Mouse (Mus musculus) cortical plate, adult 2 months (tissue): ENCODE results near the gene Pgls. TPM values are rescaled to one million over a fixed set of nuclear protein-coding genes. Genes with fewer than 3 reads are reported as not detected.

Experiments used
- H3K27ac ChIP-seq: fragments of 200-500 bp; 2 replicates; pipeline ENCODE4 v1.5.1; 2012; ENCODE audit warnings: low read length, control low read depth, inconsistent platforms; ENCODE audit not compliant: insufficient read depth
- H3K4me1 ChIP-seq: fragments of 200-500 bp; 2 replicates; pipeline ENCODE4 v1.6.1; 2011; ENCODE audit warnings: low read length; ENCODE audit not compliant: control insufficient read depth, insufficient read depth
- H3K4me3 ChIP-seq: fragments of 200-500 bp; 2 replicates; pipeline ENCODE4 v1.5.1; 2011; ENCODE audit warnings: mild to moderate bottlenecking, low read length, control low read depth; ENCODE audit not compliant: insufficient read depth
- CTCF ChIP-seq: fragments of 200-500 bp; IDR thresholded peaks from 2 replicates; pipeline ENCODE4 v1.5.1; 2011; ENCODE audit warnings: mild to moderate bottlenecking, control low read depth, low read length; ENCODE audit not compliant: insufficient read depth; ENCODE audit errors: extremely low read depth
- POLR2A ChIP-seq: fragments of 200-500 bp; IDR thresholded peaks from 2 replicates; pipeline ENCODE4 v1.6.1; 2011; ENCODE audit warnings: mild to moderate bottlenecking, low read length, control low read depth; ENCODE audit not compliant: insufficient read depth; ENCODE audit errors: extremely low read depth
- polyA plus RNA-seq: library from polyadenylated mRNA; depleted of rRNA; stranded (reverse); fragments of >200 nt; gene quantifications from 2 replicates; pipeline ENCODE4 v1.2.3, GENCODE M21; 2012; rRNA removed

Gene Pgls
- 34.3 and 35.4 TPM in 2 replicates for polyA plus RNA-seq

DNA sequence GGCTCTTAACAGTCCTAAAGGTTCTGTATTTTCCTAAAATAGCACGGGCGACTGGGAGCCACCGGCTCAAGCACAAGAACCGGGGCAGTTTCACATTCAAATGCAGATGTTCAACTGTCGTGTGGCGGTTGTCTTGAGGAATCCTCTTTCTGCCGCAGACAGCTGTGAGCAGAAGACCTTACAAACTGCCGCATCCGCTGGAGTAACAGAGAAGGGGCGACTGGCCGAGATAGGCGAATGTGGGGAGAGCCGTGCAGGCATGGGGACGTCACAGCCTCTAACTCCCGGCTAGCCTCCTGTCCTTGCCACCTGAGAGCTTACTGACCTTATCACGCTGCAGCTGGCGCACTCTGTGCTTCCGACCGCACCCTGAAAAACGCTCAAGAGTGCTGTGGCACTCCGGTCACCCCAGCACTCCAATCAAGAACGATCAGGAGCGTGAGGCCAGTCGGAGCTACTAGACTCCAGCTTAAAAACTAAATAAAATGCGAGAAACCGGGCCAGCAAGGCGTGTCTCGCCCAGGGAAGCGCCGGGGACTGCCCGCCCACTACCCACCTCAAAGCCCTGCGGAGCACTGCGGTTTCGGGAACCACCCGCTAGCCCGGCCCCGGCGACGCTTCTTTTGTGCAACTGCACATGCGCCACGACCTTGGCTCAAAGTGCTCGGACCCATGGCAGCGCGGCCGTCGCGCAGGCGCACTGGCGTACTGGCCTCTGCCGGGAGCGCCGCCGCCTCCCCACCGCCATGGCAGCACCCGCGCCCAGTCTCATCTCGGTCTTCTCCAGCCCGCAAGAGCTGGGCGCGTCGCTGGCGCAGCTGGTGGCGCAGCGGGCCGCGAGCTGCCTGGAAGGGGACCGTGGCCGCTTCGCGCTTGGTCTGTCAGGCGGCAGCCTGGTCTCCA lies at the start of gene Pgls:
Gene Pgls (plus strand): TSS at position 706 of the 903 bp plus-strand sequence.
- Histone ChIP-seq H3K4me1 (peaks cover 5% of the 10 kb centered on the region), H3K27ac (peak within 1 kb of the TSS; percentile 99), H3K4me3 (peak within 1 kb of the TSS; percentile 99)
- TF ChIP-seq POLR2A (peak; percentile 16; the same call in 1 of the 2 replicates), CTCF (no peak)

DNA sequence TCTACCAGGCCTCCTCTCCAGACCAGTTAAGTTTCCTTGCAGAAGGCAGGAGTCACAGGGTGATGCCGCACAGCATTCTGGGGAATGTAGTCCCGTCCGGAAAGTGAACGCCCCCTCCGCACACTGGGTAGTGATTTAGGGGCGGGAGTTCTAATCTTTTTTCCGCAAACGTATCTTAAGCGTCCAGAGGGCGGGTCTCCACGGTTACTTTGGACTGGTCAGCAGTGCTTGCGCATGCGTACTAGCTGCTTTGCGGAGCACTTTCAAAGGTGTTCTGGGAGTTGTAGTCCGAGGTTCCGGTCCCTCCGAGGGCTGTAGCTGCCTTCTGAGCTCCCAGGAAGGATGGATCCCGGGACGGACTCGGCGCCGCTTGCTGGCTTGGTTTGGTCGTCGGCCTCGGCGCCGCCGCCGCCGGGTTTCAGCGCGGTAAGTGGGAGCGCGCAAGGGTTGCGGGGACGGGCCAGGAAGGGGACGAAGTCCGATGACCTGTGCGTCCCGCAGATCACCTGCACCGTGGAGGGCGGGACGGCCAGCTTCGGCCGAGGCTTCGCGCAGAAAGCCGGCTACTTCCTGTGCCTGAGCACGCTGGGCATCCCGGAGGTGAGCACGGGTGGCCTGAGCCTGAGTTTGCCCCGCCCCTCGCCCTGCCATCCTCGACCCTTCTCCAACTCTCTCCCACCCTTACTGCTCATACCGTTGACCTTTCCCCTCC lies 49.2 kb upstream of the Pgls start, which contains the start of gene Mvb12a:
Gene Mvb12a (plus strand): TSS at position 291 of the 712 bp plus-strand sequence.
- Histone ChIP-seq H3K4me1 (peaks cover 4% of the 10 kb centered on the region), H3K4me3 (peak within 1 kb of the TSS; percentile 97), H3K27ac (no peak within 1 kb of the TSS)
- TF ChIP-seq POLR2A (peak; percentile 73; the same call in 1 of the 2 replicates), CTCF (no peak)

DNA sequence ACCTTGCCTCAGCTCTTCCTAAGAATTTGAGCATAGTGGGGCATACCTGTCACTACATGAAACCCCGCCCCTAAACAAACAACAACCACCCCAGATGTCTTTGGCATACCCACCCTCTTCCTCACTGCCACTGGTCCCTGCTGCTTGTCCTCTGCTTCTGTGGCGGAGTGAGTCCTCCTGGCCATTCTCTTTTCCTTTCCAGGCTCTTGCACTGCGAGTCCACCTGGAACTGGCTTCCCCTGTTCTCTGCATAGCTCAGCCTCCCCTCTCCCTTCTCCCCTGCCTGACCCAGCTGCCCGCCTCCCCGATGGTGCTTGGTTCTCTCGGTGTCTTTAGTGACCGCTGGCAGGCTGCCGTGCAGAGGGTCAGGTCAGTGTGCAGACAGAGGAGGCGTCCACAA lies 48.2 kb upstream of the Pgls start:
- peaks cover 4% of the 10 kb centered on the region for H3K4me1 ChIP-seq
- no peak for TF ChIP-seq CTCF
- TF ChIP-seq POLR2A, result no peak
- no peak overlapping the region for H3K27ac ChIP-seq
- H3K4me3 ChIP-seq, result peak overlapping the region; percentile 97

DNA sequence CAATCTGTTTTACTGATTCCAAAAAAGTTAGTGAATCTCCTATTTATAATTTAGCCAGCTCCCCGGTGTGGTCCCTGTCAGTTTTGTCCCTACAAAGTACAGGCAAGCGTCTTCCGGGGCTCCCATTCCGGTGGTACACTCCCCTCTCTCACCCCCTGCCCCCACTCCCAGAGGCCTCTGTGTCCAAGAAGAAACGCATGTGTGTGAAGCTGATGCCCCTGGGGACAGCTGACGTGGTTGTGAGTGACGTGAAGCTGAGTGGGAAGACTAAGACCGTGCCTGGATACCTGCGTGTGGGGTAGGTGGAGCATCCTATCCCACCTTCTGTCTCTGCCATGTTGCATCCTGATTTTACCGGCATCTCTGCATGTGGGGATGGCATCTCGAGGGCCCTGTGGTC lies 46.9 kb upstream of the Pgls start:
- no peak overlapping the region for H3K4me3 ChIP-seq
- H3K4me1 ChIP-seq, result peaks cover 4% of the 10 kb centered on the region
- no peak overlapping the region for H3K27ac ChIP-seq
- no peak for TF ChIP-seq CTCF
- TF ChIP-seq POLR2A, result no peak

DNA sequence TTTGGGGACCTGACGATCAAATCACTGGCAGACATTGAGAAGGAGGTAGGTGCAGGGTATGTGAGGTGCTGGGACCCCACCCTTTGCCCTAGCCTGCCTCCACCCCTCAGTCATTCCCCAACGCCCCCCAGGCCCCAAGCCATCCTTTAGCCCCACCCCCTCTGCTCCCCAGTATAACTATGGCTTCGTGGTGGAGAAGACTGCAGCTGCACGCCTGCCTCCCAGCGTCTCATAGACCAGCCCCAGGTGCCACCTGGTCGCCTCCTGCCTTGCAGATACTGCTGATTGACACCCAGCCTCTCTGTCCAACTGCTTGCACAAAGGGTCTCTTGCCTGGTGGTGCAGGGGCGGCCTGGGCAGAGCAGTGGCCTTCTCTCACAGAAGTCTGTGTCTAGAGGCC lies 44.4 kb upstream of the Pgls start:
- Histone ChIP-seq H3K27ac (no peak overlapping the region), H3K4me3 (no peak overlapping the region), H3K4me1 (peaks cover 4% of the 10 kb centered on the region)
- TF ChIP-seq CTCF (no peak), POLR2A (no peak)

DNA sequence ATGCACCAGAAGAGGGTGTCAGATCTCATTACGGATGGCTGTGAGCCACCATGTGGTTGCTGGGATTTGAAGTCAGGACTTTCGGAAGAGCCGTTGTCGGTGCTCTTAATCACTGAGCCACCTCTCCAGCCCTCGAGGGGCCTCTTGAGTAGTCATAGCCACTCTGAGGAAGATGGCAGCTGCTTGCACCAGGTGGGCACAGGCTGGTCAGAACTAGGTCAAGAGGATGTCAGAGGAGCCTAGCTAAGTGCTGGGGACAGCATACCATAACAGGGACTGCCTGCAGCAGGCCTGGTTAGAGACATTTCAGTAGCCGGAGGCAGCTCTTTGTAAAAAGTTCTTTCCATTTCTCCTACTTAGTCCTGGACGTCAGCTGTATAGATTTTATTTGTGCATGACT lies 41.2 kb upstream of the Pgls start:
- TF ChIP-seq POLR2A (no peak), CTCF (no peak)
- H3K4me3 ChIP-seq, result no peak overlapping the region
- H3K27ac ChIP-seq, result no peak overlapping the region
- H3K4me1 ChIP-seq, result no peaks in the 10 kb centered on the region

DNA sequence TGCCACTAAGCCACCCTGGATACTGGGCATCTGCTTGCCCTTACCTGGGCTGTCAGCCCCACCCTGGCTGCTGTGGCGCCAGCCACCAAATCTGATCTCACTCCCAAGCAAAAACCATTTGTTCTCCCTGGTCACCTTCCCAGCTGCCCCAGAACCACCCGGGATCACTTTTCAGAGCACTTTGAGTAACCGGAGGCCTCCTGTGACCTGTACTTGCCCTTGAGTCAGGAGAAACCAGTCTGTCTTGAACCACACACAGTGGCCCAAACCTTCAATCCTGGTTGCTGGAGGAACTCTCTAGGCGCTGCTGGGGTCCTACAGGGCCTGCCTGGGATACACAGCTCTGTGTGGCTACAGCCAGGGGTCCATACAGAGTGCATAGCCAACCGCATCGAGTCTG lies 39.2 kb upstream of the Pgls start:
- Histone ChIP-seq H3K4me1 (no peaks in the 10 kb centered on the region), H3K4me3 (no peak overlapping the region), H3K27ac (no peak overlapping the region)
- TF ChIP-seq POLR2A (no peak), CTCF (no peak)

DNA sequence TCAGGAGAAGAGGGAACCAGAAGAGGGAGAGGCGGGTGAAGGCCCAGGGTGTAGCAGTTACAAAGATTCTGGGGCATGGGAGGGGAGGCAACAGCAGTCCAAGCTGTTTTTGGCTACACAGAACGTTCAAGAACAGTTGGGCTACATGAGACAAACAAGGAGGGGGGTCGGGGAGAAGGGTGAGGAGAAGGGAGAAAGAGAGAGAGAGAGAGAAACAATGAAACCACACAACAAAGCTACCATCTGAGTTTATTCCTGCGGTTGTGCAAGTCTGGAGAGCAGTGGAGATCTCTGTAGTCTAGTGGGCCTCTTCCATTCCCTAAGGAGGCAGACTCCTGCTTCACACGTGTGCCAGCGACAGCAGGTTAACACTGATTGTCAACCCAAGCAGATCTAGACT lies 38.0 kb upstream of the Pgls start:
- no peak overlapping the region for H3K4me3 ChIP-seq
- H3K4me1 ChIP-seq, result no peaks in the 10 kb centered on the region
- no peak overlapping the region for H3K27ac ChIP-seq
- no peak for TF ChIP-seq POLR2A
- no peak for TF ChIP-seq CTCF

DNA sequence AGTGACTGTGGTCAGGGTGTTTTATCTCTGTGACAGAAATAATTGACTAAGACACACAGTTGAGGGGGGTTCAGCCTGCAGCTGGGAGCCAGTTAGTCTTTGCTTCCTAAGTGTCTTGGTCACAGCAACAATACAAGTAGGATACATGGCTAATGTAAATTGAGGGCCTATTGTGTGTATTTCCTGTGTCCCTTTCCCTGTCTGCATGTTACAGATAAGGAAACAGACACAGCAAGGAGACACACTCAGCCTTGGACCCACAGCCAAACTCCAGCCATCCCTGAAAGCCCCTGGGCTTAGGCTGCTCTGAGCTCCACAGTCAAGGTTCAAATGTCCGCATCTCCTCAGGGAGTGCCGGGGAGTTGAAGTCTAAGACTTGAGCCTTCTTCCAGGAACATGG lies 37.3 kb upstream of the Pgls start:
- TF ChIP-seq POLR2A, result no peak
- no peak for TF ChIP-seq CTCF
- no peak overlapping the region for H3K27ac ChIP-seq

More for the DNA sequence above, 37.3 kb upstream of the Pgls start:
- no peak overlapping the region for H3K4me3 ChIP-seq
- no peaks in the 10 kb centered on the region for H3K4me1 ChIP-seq
